Mouse (Mus musculus) brain, adult 2 months (tissue): ENCODE measurements around the gene Msi1.
A peak's percentile ranks its signal among the peaks of the same experiment; 100 is the strongest.
"Not testable (repeated sequence)": the region's sequence is repeated elsewhere in the genome, so short reads cannot be mapped to it uniquely, and the experiment has no call there.

Experiments
- DNase-seq: peaks from one replicate; pipeline ENCODE4 v3.0.0; 2011; ENCODE audit warnings: low read depth, low spot score

The Msi1 gene

DNA sequence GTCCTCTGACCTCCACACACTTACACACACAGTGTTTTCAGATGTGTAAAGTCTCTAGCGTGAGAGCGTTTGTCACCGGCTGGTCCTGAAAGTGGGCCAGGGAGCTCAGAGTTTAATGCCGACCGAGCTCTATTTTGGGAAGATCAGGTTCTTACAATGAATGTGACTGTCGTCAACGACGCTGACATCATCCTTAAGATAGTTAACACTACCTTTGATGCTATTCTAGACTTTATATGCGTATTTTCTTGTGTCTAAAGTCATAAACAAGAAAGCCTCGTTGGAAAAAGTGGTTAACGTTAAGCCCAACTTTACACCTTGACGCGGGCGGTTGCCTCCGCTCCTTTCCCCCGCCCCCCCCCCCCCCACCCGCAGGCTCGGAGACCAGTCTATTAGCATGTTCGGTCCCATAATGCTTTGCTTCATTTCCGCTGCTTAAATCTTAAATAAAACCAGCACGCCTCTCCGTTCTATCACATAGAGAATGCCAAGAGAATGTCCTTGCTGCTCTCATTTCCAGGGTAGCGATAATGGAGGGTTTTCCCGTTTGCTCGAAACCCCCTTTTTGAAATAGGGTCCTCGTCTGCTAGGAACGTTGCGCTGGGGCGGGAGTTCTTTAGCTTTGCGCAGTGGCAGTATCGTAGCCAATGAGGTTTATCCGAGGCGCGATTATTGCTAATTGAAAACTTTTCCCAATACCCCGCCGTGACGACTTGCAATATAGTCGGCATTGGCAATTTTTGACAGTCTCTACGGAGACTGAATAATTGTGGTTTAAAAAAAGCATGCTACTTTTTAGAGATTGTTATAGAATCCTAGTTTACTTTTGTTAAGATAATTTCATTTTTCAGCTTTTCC, 59.7 kb downstream of the Msi1 start:
- DNase-seq, result peak; percentile 88

DNA sequence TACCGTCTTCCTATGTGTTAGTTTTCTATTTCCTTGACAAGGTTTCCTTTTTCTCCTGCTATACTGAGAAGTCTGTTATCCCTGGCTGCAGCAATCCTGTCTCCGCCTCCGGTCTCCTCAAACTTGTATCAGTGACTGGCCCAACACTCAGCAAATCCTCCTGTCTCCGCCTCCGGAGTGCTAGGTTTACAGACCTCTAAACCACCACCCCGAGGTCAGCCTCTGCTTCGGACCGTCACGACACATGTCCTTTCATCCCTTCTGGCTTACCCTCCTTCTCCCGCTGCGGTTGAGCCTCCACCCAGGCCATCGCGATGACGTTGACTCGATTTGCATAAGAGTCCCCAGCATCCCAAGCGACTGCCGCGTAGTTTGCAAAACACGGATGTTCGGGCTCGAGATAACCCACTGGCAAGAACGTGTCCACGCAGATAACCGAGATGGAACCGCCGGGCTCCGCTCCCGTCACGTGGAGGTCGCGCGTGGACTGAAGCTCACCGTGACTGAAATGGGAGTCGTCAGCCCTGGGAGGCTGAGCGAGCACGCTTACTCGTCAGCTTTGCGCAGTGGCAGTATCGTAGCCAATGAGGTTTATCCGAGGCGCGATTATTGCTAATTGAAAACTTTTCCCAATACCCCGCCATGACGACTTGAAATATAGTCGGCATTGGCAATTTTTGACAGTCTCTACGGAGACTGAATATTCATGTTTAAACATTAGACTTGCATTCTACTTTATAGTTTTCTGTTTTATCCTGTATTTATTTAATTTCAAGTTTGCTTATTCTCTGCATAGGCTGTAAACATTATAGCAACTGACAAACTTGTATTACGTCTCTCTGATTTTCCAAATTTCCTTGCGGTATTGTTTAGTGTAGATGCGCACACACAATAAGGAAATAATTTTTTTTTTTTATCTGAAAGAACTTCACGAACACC, 60.6 kb downstream of the Msi1 start:
- peak; percentile 98 for DNase-seq

DNA sequence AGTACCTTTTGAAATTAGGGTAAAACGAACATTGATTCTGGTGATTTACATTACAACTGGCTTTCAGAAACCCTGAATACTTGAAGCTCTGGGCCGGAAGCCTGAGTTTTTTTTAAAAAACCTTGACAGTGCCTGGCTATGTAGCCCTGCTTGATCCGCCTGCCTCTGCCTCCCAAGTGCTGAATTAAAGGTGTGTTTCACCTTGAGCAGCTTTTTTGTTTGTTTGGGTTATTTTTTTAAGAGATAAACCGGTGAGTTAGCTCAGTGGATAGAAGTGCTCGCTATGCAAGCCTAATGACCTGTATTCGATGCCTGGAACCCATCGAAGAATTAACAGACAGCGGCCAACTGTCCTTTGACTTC, 61.2 kb downstream of the Msi1 start:
- DNase-seq, result no peak

DNA sequence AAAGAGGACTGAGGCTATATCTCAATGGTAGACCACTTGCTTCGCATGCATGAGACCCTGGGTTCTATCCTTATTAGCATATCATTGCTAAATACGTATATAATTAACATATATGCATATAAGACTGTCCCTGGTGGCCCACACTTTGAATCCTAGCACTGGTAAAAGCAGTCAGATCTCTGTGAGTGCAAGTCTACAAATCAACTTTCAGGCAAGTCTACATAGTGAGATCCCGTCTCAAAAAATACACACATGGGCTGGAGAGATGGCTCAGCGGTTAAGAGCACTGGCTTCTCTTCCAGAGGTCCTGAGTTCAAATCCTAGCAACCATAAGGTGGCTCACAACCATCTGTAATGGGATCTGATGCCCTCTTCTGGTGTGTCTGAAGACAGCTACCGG, 61.7 kb downstream of the Msi1 start:
- DNase-seq, result no peak

DNA sequence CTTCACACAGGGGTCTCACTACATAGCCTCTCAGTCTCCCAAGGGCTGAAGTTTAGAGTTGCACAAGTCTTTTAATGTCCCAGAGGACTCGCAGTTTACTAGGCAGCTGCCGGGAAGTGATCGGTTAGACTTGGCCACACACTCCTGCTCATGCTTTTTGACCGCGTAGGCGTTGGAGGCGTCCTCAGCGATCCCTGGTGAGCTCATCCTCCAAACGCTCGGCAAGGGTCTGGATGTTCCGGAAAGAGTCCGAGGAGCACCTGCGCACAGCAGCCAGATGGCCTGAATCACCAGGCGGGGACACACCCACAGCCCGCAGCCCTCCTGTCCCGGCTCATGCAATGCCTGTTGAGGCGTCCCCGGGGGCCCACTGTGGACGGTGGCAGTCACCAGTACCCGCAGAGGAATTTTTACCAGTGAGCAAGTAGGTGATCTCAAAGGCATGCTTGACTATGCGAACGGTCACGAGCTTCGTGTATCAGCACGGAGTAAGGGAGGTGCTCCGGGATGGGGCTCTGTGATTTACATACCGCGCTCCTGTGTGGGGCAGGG, 62.4 kb downstream of the Msi1 start:
- DNase-seq, result peak; percentile 70

DNA sequence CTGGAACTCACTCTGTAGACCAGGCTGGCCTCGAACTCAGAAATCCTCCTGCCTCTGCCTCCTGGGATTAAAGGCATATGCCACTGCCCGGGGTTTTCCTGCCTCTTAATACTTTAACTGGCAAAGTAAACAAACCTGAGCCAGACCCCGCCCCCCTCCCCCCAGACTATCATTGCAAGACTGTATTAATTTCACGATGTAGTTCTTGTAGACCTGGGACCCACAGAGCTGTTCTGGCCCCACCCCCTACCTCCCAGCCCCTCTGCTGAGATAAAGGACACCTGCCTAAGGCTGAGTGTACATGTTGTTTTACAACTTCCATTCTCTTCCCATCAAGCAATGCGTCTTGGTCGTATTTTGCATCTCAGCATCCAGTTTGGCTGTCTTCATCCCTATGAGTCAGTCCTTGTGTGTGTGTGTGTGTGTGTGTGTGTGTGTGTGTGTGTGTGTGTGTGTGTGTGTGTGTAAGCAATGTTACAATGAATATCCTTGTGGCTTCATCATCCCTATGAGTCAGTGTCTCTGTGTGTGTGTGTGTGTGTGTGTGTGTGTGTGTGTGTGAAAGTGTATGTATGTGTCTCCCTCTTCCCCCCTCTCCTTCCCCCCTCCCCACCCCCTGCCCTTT, 63.4 kb downstream of the Msi1 start:
- DNase-seq, result peak; percentile 70

DNA sequence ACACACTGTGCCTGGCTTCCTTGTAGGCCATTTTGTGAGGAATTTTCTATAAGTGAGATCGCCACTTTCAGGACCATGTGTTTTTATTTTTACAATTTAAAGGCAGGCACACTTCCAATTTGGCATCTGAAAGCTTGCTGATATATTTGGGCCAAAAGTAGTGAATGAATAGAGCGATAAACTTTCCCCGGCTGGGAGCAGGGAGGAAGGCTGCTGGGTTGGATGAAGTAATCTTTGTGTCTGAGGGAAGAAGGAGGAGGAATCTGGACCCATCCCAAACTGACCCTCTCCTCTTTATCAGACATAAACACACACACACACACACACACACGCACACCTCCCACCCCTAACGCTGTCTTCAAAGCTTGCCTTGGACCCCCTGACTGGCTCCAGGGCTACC, 64.0 kb downstream of the Msi1 start:
- DNase-seq, result peak; percentile 55

DNA sequence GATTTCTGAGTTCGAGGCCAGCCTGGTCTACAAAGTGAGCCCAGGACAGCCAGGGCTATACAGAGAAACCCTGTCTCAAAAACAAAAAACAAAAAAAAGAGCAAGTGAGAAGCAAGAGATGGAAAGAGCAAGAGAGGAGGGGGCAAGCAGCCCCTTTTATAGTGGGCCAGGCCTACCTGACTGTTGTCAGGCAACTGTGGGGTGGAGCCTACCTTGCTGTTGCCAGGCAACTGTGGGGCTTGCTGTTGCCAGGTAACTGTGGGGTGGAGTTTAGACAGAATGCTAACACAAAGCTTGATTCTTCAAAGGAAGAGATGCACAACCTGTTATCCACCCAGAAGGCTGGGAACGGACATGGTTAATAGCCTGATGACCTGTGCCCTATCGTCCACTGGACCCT, 66.2 kb downstream of the Msi1 start:
- DNase-seq, result not testable (repeated sequence)

DNA sequence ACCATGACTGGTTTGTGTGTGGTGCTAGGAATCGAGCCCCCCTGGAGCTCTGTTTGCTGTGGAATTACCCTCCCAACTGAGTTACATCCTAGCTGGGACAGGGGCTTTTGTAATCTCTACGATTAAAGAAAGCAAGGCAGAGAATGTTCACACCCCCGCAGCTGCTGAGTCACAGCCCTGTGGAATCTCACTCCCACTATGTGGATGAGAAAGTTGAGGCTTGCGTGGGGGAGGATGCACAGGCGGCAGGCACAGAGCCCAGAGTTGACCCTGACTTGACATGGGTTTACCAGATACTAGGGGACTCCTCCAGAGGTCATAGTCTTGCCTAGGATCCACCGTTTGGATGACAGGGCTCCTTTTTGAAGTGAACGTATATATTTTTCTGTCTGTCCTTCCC, 67.6 kb downstream of the Msi1 start:
- peak; percentile 66 for DNase-seq

DNA sequence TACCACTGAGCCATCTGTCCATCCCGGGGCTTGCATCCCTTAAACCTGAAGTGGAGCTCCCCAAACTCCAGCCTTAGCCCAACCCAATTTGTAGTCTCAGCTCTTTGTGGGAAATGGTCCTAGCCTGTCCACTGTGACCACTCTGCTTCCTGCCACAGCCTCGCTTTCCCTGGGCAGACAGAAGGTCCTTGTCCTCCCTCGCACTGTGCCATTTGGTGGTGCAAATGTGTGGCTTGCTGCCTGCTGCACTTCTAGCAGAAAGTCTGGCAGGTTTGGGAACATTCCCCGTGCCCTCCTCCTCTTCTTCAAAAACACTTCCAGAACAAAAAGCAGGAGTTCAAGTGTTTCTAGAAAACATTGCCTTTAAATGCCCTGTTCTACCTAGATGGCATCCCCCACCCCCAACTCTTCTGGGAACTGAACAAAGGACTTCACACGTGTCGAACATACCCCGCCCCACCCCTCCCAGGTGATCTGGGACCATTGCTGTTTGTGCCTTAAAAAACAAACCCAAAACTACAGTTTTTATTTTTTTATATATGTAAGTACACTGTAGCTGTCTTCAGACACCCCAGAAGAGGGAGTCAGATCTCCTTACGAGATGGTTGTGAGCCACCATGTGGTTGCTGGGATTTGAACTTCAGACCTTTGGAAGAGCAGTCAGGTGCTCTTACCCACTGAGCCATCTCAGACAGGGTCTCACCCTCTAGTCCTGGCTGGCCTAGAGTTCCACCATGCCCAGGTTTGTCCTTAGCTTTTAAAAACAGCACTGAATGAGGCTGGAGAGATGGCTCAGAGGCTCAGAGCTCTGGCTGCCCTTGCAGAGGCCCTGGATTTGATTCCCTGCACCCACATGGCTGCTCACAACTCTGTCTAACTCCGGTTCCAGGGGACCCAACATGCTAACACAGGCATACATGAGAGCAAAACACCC, 69.2 kb downstream of the Msi1 start:
- DNase-seq, result peak; percentile 83

DNA sequence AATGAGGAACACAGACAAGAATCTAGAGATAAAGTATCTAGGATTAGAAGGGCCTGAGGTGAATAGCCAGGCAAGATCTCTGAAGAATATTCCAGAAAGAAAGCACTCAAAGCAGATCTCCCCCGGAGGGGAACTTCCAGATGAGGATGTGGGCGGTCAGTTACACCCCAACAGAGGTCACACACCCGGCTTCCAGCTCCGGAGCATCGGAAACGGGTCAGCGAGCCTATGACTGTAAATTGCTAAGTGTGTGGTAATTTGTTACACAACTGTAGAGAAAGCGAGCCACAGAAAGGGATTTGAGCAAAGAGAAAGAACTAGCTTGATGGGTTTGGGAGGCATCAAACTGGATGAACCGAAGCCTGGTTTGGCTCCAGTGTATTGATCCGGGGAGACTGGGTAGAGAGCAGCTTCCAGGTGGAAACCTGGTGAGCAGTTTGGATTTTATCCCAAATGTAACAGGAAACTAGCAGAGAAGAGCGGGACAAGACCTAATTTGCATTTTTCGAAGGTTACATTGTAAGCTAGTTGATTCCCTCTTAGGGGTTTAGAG, 71.1 kb downstream of the Msi1 start:
- no peak for DNase-seq

DNA sequence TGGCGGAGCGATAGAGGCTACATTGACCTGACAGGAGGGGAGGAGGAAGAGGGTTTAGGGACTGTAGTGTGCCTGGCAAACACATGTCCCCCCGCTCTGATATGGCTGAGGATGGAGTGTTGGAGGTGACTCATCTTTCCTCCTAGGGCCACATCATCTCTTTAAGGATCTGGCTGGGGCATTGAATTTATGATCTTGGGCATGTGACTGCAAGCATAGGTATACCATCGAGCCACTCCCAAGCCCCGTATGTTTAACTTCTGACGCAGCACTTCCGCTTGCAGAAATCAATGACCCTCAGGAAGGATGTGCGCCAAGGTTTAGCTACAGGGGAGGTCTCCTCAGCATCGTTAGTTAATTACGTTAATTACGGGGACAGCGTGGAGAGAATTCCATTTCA, 73.6 kb downstream of the Msi1 start:
- DNase-seq, result no peak
